Mouse (Mus musculus): Measurements from ENCODE around the gene Mmp11.

DNA sequence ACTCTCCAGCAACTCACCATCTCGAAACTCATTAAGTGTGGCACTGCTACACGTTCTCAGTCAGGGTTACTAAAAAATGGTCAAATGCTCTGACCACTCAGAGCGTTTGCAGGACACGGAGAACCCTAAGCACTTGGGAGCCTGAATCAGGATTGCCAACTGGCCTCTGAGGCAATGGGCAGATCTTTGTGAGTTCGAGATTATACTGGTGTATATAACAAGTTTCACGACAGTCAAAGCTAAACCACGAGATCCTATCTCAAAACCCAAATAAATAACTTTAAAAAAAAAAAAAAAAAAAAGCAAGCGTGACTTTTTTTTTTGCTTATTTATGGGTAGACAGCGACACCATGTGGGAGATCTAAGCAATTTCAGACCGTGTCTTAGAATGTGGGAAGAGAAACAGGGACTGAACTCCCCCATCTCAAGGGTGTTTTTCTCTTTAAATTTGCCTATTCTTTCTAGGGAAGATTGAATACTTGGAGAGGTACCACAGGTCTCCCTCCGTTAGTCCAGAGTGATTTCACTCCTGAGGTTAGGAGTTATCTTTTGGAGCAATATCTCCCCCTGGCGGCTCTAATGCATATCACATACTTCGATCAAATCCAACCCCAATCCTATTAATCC is 15.2 kb upstream of the Mmp11 start:
- TF ChIP-seq CTCF (IDR thresholded peaks at IDR 0.05; ENCODE audit: low read depth) (peak; percentile 76), EP300 (optimal IDR thresholded peaks at IDR 0.05) (no peak)
